Mouse (Mus musculus) colon, adult 2 months (tissue): ENCODE data around the gene Tgfbr3l. TPM values are rescaled to one million over a fixed set of nuclear protein-coding genes. Genes with fewer than 3 reads are reported as not detected.

ENCODE experiments used
- polyA plus RNA-seq: library from polyadenylated mRNA; depleted of rRNA; stranded (reverse); fragments of >200 nt; gene quantifications from 2 replicates; pipeline ENCODE4 v1.2.3, GENCODE M21; 2012; rRNA removed

The Tgfbr3l gene
- polyA plus RNA-seq = 34.6 and 89.3 TPM in 2 replicates

GRCm38 (mm10) chr8:4247951-4248540 lies at the start of gene Tgfbr3l:
TSS of gene Tgfbr3l (plus strand) at chr8:4248214.

GRCm38 (mm10) chr8:4216791-4217621 lies 31.0 kb upstream of the Tgfbr3l start, which contains the start of gene Prr36:
TSS of gene Prr36 (minus strand) at chr8:4217459.

GRCm38 (mm10) chr8:4226739-4227347 lies 21.2 kb upstream of the Tgfbr3l start, which contains the start of gene Lrrc8e:
TSS of gene Lrrc8e (plus strand) at chr8:4226827.

GRCm38 (mm10) chr8:4238434-4239192 lies 9.4 kb upstream of the Tgfbr3l start, which contains the start of the genes Map2k7 and Gm49320:
TSS of gene Map2k7 (plus strand) at chr8:4238740.
TSS of gene Gm49320 (plus strand) at chr8:4238865.

GRCm38 (mm10) chr8:4252934-4253841 lies 5.2 kb downstream of the Tgfbr3l start, which contains the start of gene Snapc2:
TSS of gene Snapc2 (plus strand) at chr8:4253080.

GRCm38 (mm10) chr8:4259125-4259804 lies 11.3 kb downstream of the Tgfbr3l start, which contains the start of gene Ctxn1:
TSS of gene Ctxn1 (minus strand) at chr8:4259274.

GRCm38 (mm10) chr8:4275275-4276110 lies 27.5 kb downstream of the Tgfbr3l start, which contains the start of gene Timm44:
TSS of gene Timm44 (minus strand) at chr8:4275913.

Other genes starting within 250 kb of the Tgfbr3l start
- gene Cd209f, start 142.4 kb upstream of the Tgfbr3l start, polyA plus RNA-seq = 0.89 and 4.1 TPM in 2 replicates
- gene Cd209g, start 114.1 kb upstream of the Tgfbr3l start, polyA plus RNA-seq = 3.0 and 3.8 TPM in 2 replicates
- gene Evi5l, start 81.6 kb upstream of the Tgfbr3l start, polyA plus RNA-seq = 16.9 and 18.5 TPM in 2 replicates
- gene Prr36, start 30.8 kb upstream of the Tgfbr3l start, polyA plus RNA-seq = 0.51 and 2.1 TPM in 2 replicates
- 4.3 and 8.4 TPM in 2 replicates for gene Lrrc8e, start 21.4 kb upstream of the Tgfbr3l start, polyA plus RNA-seq
- gene Map2k7, start 9.5 kb upstream of the Tgfbr3l start, polyA plus RNA-seq = 31.5 and 42.3 TPM in 2 replicates
- gene Gm49320, start 9.3 kb upstream of the Tgfbr3l start, polyA plus RNA-seq = 1.3 and 2.4 TPM in 2 replicates
- gene Snapc2, start 4.9 kb downstream of the Tgfbr3l start, polyA plus RNA-seq = 36.8 and 36.9 TPM in 2 replicates
- 26.2 and 39.8 TPM in 2 replicates for gene Ctxn1, start 11.1 kb downstream of the Tgfbr3l start, polyA plus RNA-seq
- gene Timm44, start 27.7 kb downstream of the Tgfbr3l start, polyA plus RNA-seq = 63.2 and 73.9 TPM in 2 replicates
- gene Ccl25, start 77.0 kb downstream of the Tgfbr3l start, polyA plus RNA-seq = 2.9 and 4.3 TPM in 2 replicates
- 25.2 and 28.0 TPM in 2 replicates for gene Elavl1, start 77.2 kb downstream of the Tgfbr3l start, polyA plus RNA-seq
- gene Cers4, start 244.8 kb downstream of the Tgfbr3l start, polyA plus RNA-seq = 73.2 and 77.5 TPM in 2 replicates